Mouse (Mus musculus) olfactory bulb, adult 2 months (tissue): ENCODE results near the gene Ola1.

Experiments
- CTCF ChIP-seq: fragments of 200-500 bp; IDR thresholded peaks from 2 replicates; pipeline ENCODE4 v1.5.1; 2012; ENCODE audit warnings: low read depth, mild to moderate bottlenecking, low read length, moderate library complexity; ENCODE audit not compliant: insufficient read depth
- POLR2A ChIP-seq: fragments of 200-500 bp; IDR thresholded peaks from 2 replicates; pipeline ENCODE4 v1.6.1; 2012; ENCODE audit warnings: mild to moderate bottlenecking, low read depth, low read length, moderate library complexity; ENCODE audit not compliant: insufficient read depth

GRCm38 (mm10) chr2:73047061-73047741 lies 171.5 kb downstream of the Ola1 start:
- TF ChIP-seq POLR2A (no peak), CTCF (no peak)
